Mouse (Mus musculus): Measurements from ENCODE around the gene Phb.

- no peak for TF ChIP-seq CTCF (IDR thresholded peaks at IDR 0.05; ENCODE audit: low read depth, low read length)
- no peak for TF ChIP-seq POLR2A (IDR thresholded peaks at IDR 0.05; ENCODE audit: borderline replicate concordance, low read depth, low read length)
Observed at GRCm38 (mm10) chr11:95646154-95646490, 20.6 kb upstream of the Phb start.
